Mouse (Mus musculus): ENCODE results near the gene Kin. TPM values are rescaled to one million over a fixed set of nuclear protein-coding genes. Genes with fewer than 3 reads are reported as not detected.

Kin gene
- polyA plus RNA-seq, 1 experiment from 2014 or later, result 28.3 TPM

Other genes starting within 250 kb of the Kin start
- gene 4930412O13Rik, start 199.3 kb upstream of the Kin start, polyA plus RNA-seq (2015; fragmentation: Nextera tagmentation; extraction: Ambion mirVana), result 0.67 TPM in 1 of 2 replicates, not detected in the other
- gene 9230102O04Rik, start 191.1 kb upstream of the Kin start, polyA plus RNA-seq (2015; fragmentation: Nextera tagmentation; extraction: Ambion mirVana), result 0.56 and 0.65 TPM in 2 replicates
- 50.7 and 54.0 TPM in 2 replicates for gene Gata3, start 190.6 kb upstream of the Kin start, polyA plus RNA-seq (2015; fragmentation: Nextera tagmentation; extraction: Ambion mirVana)
- gene Taf3, start 32.0 kb upstream of the Kin start, polyA plus RNA-seq (2015; fragmentation: Nextera tagmentation; extraction: Ambion mirVana), result 12.9 and 13.0 TPM in 2 replicates
- gene Atp5c1, start 83 bp upstream of the Kin start, polyA plus RNA-seq (2015; fragmentation: Nextera tagmentation; extraction: Ambion mirVana), result 493 and 513 TPM in 2 replicates
- 0.22 and 0.51 TPM in 2 replicates for gene Itih2, start 50.8 kb downstream of the Kin start, polyA plus RNA-seq (2015; fragmentation: Nextera tagmentation; extraction: Ambion mirVana)
- 13.2 and 15.3 TPM in 2 replicates for gene Itih5, start 73.0 kb downstream of the Kin start, polyA plus RNA-seq (2015; fragmentation: Nextera tagmentation; extraction: Ambion mirVana)